Mouse (Mus musculus) heart, embryonic 13.5 days (tissue): Measurements from ENCODE around the gene Kif26a. TPM values are rescaled to one million over a fixed set of nuclear protein-coding genes. Genes with fewer than 3 reads are reported as not detected.
A peak's percentile ranks its signal among the peaks of the same experiment; 100 is the strongest.

Experiments
- ATAC-seq: fragments of 200-750 bp; cut with Nextera tagmentation; 2 replicates; pipeline ENCODE4 v1.8.0; 2017; ENCODE audit warnings: moderate TSS enrichment; ENCODE audit not compliant: insufficient number of reproducible peaks, low FRiP score, low TSS enrichment; ENCODE audit errors: extremely low read depth
- H3K27ac ChIP-seq: fragments of 300-500 bp; sonication (generic); replicated peaks from 2 replicates; pipeline ENCODE4 v1.5.1; 2015; ENCODE audit warnings: moderate library complexity, mild to moderate bottlenecking, inconsistent platforms
- H3K27me3 ChIP-seq: fragments of 300-500 bp; sonication (generic); replicated peaks from 2 replicates; pipeline ENCODE4 v1.6.1; 2015; ENCODE audit warnings: mild to moderate bottlenecking, inconsistent platforms
- H3K36me3 ChIP-seq: fragments of 300-500 bp; sonication (generic); 2 replicates; pipeline ENCODE4 v1.6.1; 2015; ENCODE audit warnings: mild to moderate bottlenecking, inconsistent platforms
- H3K4me1 ChIP-seq: fragments of 300-500 bp; sonication (generic); 2 replicates; pipeline ENCODE4 v1.6.1; 2015; ENCODE audit warnings: inconsistent platforms
- H3K4me2 ChIP-seq: fragments of 300-500 bp; sonication (generic); 2 replicates; pipeline ENCODE4 v1.6.1; 2015; ENCODE audit warnings: inconsistent platforms, mild to moderate bottlenecking, moderate library complexity
- H3K4me3 ChIP-seq: fragments of 300-500 bp; sonication (generic); 2 replicates; pipeline ENCODE4 v1.5.1; 2015; ENCODE audit warnings: moderate library complexity, mild to moderate bottlenecking, inconsistent platforms
- H3K9ac ChIP-seq: fragments of 300-500 bp; sonication (generic); 2 replicates; pipeline ENCODE4 v1.6.1; 2015; ENCODE audit warnings: inconsistent platforms, mild to moderate bottlenecking, moderate library complexity
- H3K9me3 ChIP-seq: fragments of 300-500 bp; sonication (generic); 2 replicates; pipeline ENCODE4 v1.6.1; 2016; ENCODE audit warnings: inconsistent platforms
- WGBS: fragments of 180-500 bp; shearing (Covaris S2); methylation state at CpG from one replicate; pipeline ENCODE4 v1.1.7; 2015; ENCODE audit warnings: mixed read lengths; 5-methylcytosine and 5-hydroxymethylcytosine counted together
- polyA plus RNA-seq: library from polyadenylated mRNA; unstranded; fragments of >200 nt; fragmentation: Nextera tagmentation; extraction: Ambion mirVana; gene quantifications from 2 replicates; pipeline ENCODE4 v1.2.1, GENCODE M21; 2015

Gene Kif26a
- polyA plus RNA-seq: 1.6 TPM in 2 replicates

GRCm38 (mm10) chr12:112145875-112146651 lies at the start of gene Kif26a:
Gene Kif26a (plus strand): TSS chr12:112146208.
- WGBS: under 1% methylated on average over 68 of the region's 68 CpGs
- peaks cover 77% of the 10 kb centered on the region for H3K27me3 ChIP-seq
- no peaks in the 10 kb centered on the region for H3K36me3 ChIP-seq
- H3K27ac ChIP-seq: peak within 1 kb of the TSS; percentile 68
- no peaks in the 10 kb centered on the region for H3K9me3 ChIP-seq
- peak; percentile 58; the same call in 1 of the 2 replicates for ATAC-seq
- peaks cover 55% of the 10 kb centered on the region for H3K4me1 ChIP-seq
- H3K9ac ChIP-seq: peak within 1 kb of the TSS; percentile 84
- H3K4me2 ChIP-seq: peak within 1 kb of the TSS; percentile 87
- peak within 1 kb of the TSS; percentile 56 for H3K4me3 ChIP-seq

GRCm38 (mm10) chr12:112096733-112097117 lies 49.3 kb upstream of the Kif26a start:
- no peak for ATAC-seq
- Histone ChIP-seq H3K4me2 (no peak overlapping the region), H3K27ac (no peak overlapping the region), H3K9me3 (no peaks in the 10 kb centered on the region), H3K36me3 (no peaks in the 10 kb centered on the region), H3K4me3 (no peak overlapping the region), H3K4me1 (peaks cover 8% of the 10 kb centered on the region; the same call in 1 of the 2 replicates), H3K27me3 (peaks cover 11% of the 10 kb centered on the region), H3K9ac (no peak overlapping the region)
- WGBS: 68% methylated on average over 8 of the region's 8 CpGs

GRCm38 (mm10) chr12:112100106-112100505 lies 45.9 kb upstream of the Kif26a start:
- H3K9ac ChIP-seq: no peak overlapping the region
- H3K4me3 ChIP-seq: no peak overlapping the region
- H3K9me3 ChIP-seq: no peaks in the 10 kb centered on the region
- no peak for ATAC-seq
- H3K36me3 ChIP-seq: no peaks in the 10 kb centered on the region
- H3K27me3 ChIP-seq: peaks cover 11% of the 10 kb centered on the region
- 43% methylated on average over 4 of the region's 4 CpGs for WGBS
- H3K4me1 ChIP-seq: peaks cover 8% of the 10 kb centered on the region; the same call in 1 of the 2 replicates
- no peak overlapping the region for H3K4me2 ChIP-seq
- no peak overlapping the region for H3K27ac ChIP-seq

- Histone ChIP-seq H3K9ac (no peak overlapping the region), H3K4me1 (peaks cover 7% of the 10 kb centered on the region; the same call in 1 of the 2 replicates), H3K9me3 (no peaks in the 10 kb centered on the region), H3K4me2 (no peak overlapping the region), H3K27ac (no peak overlapping the region), H3K4me3 (no peak overlapping the region), H3K27me3 (peaks cover 20% of the 10 kb centered on the region), H3K36me3 (no peaks in the 10 kb centered on the region)
- no peak for ATAC-seq
- 53% methylated on average over 4 of the region's 4 CpGs for WGBS
Measured at GRCm38 (mm10) chr12:112101045-112101444, 45.0 kb upstream of the Kif26a start.

- H3K9me3 ChIP-seq: no peaks in the 10 kb centered on the region
- no peak overlapping the region for H3K9ac ChIP-seq
- H3K27ac ChIP-seq: no peak overlapping the region; the same call in 1 of the 2 replicates
- no peaks in the 10 kb centered on the region for H3K36me3 ChIP-seq
- ATAC-seq: 0 out of 2 replicates have a peak, but pooled peaks have one; percentile 7
- 73% methylated on average over 5 of the region's 5 CpGs for WGBS
- no peak overlapping the region for H3K4me2 ChIP-seq
- H3K4me3 ChIP-seq: no peak overlapping the region
- peaks cover 13% of the 10 kb centered on the region for H3K4me1 ChIP-seq
- peaks cover 42% of the 10 kb centered on the region for H3K27me3 ChIP-seq
Measured at GRCm38 (mm10) chr12:112103179-112103578, 42.8 kb upstream of the Kif26a start.

GRCm38 (mm10) chr12:112104890-112105289 lies 41.1 kb upstream of the Kif26a start:
- H3K4me1 ChIP-seq: peaks cover 13% of the 10 kb centered on the region
- no peak for ATAC-seq
- WGBS: 82% methylated on average over 11 of the region's 11 CpGs
- H3K4me3 ChIP-seq: no peak overlapping the region
- H3K9me3 ChIP-seq: no peaks in the 10 kb centered on the region
- H3K9ac ChIP-seq: no peak overlapping the region
- no peaks in the 10 kb centered on the region for H3K36me3 ChIP-seq
- no peak overlapping the region for H3K27ac ChIP-seq
- H3K27me3 ChIP-seq: peaks cover 59% of the 10 kb centered on the region
- no peak overlapping the region for H3K4me2 ChIP-seq

- no peaks in the 10 kb centered on the region for H3K36me3 ChIP-seq
- WGBS: 2% methylated on average over 14 of the region's 14 CpGs
- H3K4me2 ChIP-seq: peak within 1 kb of the TSS; percentile 62
- peaks cover 75% of the 10 kb centered on the region for H3K27me3 ChIP-seq
- H3K9ac ChIP-seq: peak within 1 kb of the TSS; percentile 44
- H3K4me3 ChIP-seq: peak within 1 kb of the TSS; percentile 34
- no peak within 1 kb of the TSS for H3K27ac ChIP-seq
- no peaks in the 10 kb centered on the region for H3K9me3 ChIP-seq
- peak; percentile 55 for ATAC-seq
- H3K4me1 ChIP-seq: peaks cover 13% of the 10 kb centered on the region
Measured at GRCm38 (mm10) chr12:112106541-112106971, 39.5 kb upstream of the Kif26a start, which contains the start of gene Aspg. Gene Aspg (plus strand): TSS chr12:112106679.

GRCm38 (mm10) chr12:112107685-112108084 lies 38.3 kb upstream of the Kif26a start:
- H3K9ac ChIP-seq: no peak overlapping the region
- no peak for ATAC-seq
- no peak overlapping the region for H3K27ac ChIP-seq
- H3K4me2 ChIP-seq: 0 out of 2 replicates have a peak overlapping the region, but pooled peaks have one; percentile 62
- 79% methylated on average over 8 of the region's 8 CpGs for WGBS
- peaks cover 79% of the 10 kb centered on the region for H3K27me3 ChIP-seq
- no peaks in the 10 kb centered on the region for H3K36me3 ChIP-seq
- no peaks in the 10 kb centered on the region for H3K9me3 ChIP-seq
- H3K4me1 ChIP-seq: peaks cover 13% of the 10 kb centered on the region
- H3K4me3 ChIP-seq: no peak overlapping the region

GRCm38 (mm10) chr12:112108696-112109445 lies 37.1 kb upstream of the Kif26a start:
- H3K4me2 ChIP-seq: no peak overlapping the region
- peaks cover 88% of the 10 kb centered on the region for H3K27me3 ChIP-seq
- H3K4me3 ChIP-seq: no peak overlapping the region
- H3K9me3 ChIP-seq: no peaks in the 10 kb centered on the region
- H3K4me1 ChIP-seq: peaks cover 14% of the 10 kb centered on the region
- no peak overlapping the region for H3K27ac ChIP-seq
- no peak overlapping the region for H3K9ac ChIP-seq
- H3K36me3 ChIP-seq: no peaks in the 10 kb centered on the region
- no peak for ATAC-seq
- 73% methylated on average over 11 of the region's 11 CpGs for WGBS

GRCm38 (mm10) chr12:112109701-112110100 lies 36.3 kb upstream of the Kif26a start:
- Histone ChIP-seq H3K4me3 (no peak overlapping the region), H3K9ac (no peak overlapping the region), H3K4me1 (peaks cover 14% of the 10 kb centered on the region), H3K27me3 (peaks cover 95% of the 10 kb centered on the region), H3K27ac (no peak overlapping the region), H3K4me2 (no peak overlapping the region), H3K9me3 (no peaks in the 10 kb centered on the region), H3K36me3 (no peaks in the 10 kb centered on the region)
- ATAC-seq: no peak
- 76% methylated on average over 9 of the region's 9 CpGs for WGBS

GRCm38 (mm10) chr12:112111323-112111722 lies 34.7 kb upstream of the Kif26a start:
- no peak overlapping the region for H3K27ac ChIP-seq
- no peak overlapping the region for H3K4me2 ChIP-seq
- H3K4me1 ChIP-seq: peaks cover 13% of the 10 kb centered on the region
- H3K27me3 ChIP-seq: peaks cover 93% of the 10 kb centered on the region
- no peak for ATAC-seq
- H3K9me3 ChIP-seq: no peaks in the 10 kb centered on the region
- no peak overlapping the region for H3K4me3 ChIP-seq
- WGBS: 70% methylated on average over 5 of the region's 5 CpGs
- H3K36me3 ChIP-seq: no peaks in the 10 kb centered on the region
- H3K9ac ChIP-seq: no peak overlapping the region
